Mouse (Mus musculus) right cerebral cortex, adult 2 months (tissue): ENCODE data around the gene Clba1.
"Not testable (repeated sequence)": the region's sequence is repeated elsewhere in the genome, so short reads cannot be mapped to it uniquely, and the experiment has no call there.

Source experiments
- DNase-seq, 2 experiments: peaks; one replicate each; pipeline ENCODE4 v3.0.0; 2021 to 2022; ENCODE audit warnings: low spot score in 2 of 2

Gene Clba1

GRCm38 (mm10) chr12:112816866-112817265, 8.1 kb downstream of the Clba1 start:
- DNase-seq, result not testable (repeated sequence)

GRCm38 (mm10) chr12:112819057-112819662, 10.4 kb downstream of the Clba1 start:
- no peak for DNase-seq

GRCm38 (mm10) chr12:112820401-112820999, 11.8 kb downstream of the Clba1 start:
- no peak for DNase-seq

GRCm38 (mm10) chr12:112821216-112821615, 12.5 kb downstream of the Clba1 start:
- DNase-seq, result no peak

GRCm38 (mm10) chr12:112821974-112822373, 13.2 kb downstream of the Clba1 start:
- DNase-seq, result no peak

- DNase-seq, result no peak
Observed at GRCm38 (mm10) chr12:112822676-112823075, 13.9 kb downstream of the Clba1 start.

GRCm38 (mm10) chr12:112823221-112823620, 14.5 kb downstream of the Clba1 start:
- no peak for DNase-seq

GRCm38 (mm10) chr12:112825901-112826300, 17.2 kb downstream of the Clba1 start:
- DNase-seq, result no peak

GRCm38 (mm10) chr12:112828501-112829243, 19.9 kb downstream of the Clba1 start:
- DNase-seq, result no peak

GRCm38 (mm10) chr12:112829244-112829864, 20.6 kb downstream of the Clba1 start, which contains the start of gene Cdca4:
Gene Cdca4, minus strand, starts transcription at chr12:112829423.
- DNase-seq, result peak; percentile 96 to 97

- DNase-seq, result no peak
Observed at GRCm38 (mm10) chr12:112830141-112830540, 21.4 kb downstream of the Clba1 start.

- no peak for DNase-seq
Observed at GRCm38 (mm10) chr12:112830570-112830969, 21.8 kb downstream of the Clba1 start.

- no peak for DNase-seq
Observed at GRCm38 (mm10) chr12:112832411-112832810, 23.7 kb downstream of the Clba1 start.

GRCm38 (mm10) chr12:112833527-112833926, 24.8 kb downstream of the Clba1 start:
- DNase-seq, result no peak

GRCm38 (mm10) chr12:112835046-112835445, 26.3 kb downstream of the Clba1 start:
- no peak for DNase-seq

GRCm38 (mm10) chr12:112840209-112841086, 31.7 kb downstream of the Clba1 start:
- DNase-seq, result no peak

- not testable (repeated sequence) for DNase-seq
Observed at GRCm38 (mm10) chr12:112841338-112841892, 32.7 kb downstream of the Clba1 start.

- not testable (repeated sequence) for DNase-seq
Observed at GRCm38 (mm10) chr12:112842128-112842527, 33.4 kb downstream of the Clba1 start.

- DNase-seq, result peak; percentile 88
Observed at GRCm38 (mm10) chr12:112843803-112844202, 35.1 kb downstream of the Clba1 start.

- no peak for DNase-seq
Observed at GRCm38 (mm10) chr12:112847880-112848279, 39.1 kb downstream of the Clba1 start.
